Mouse (Mus musculus) intestine, embryonic 15.5 days (tissue): ENCODE data around the gene Rnf11. TPM values are rescaled to one million over a fixed set of nuclear protein-coding genes. Genes with fewer than 3 reads are reported as not detected.

Experiments
- ATAC-seq: fragments of 200-750 bp; cut with Nextera tagmentation; 2 replicates; pipeline ENCODE4 v1.8.0; 2017; ENCODE audit warnings: moderate TSS enrichment, moderate library complexity
- H3K27ac ChIP-seq: fragments of 300-500 bp; sonication (generic); 2 replicates; pipeline ENCODE4 v1.5.1; 2015; ENCODE audit warnings: mild to moderate bottlenecking, inconsistent platforms
- H3K27me3 ChIP-seq: fragments of 300-500 bp; sonication (generic); replicated peaks from 2 replicates; pipeline ENCODE4 v1.6.1; 2015; ENCODE audit warnings: inconsistent platforms
- H3K36me3 ChIP-seq: fragments of 300-500 bp; sonication (generic); 2 replicates; pipeline ENCODE4 v1.6.1; 2015; ENCODE audit warnings: inconsistent platforms
- H3K4me1 ChIP-seq: fragments of 300-500 bp; sonication (generic); replicated peaks from 2 replicates; pipeline ENCODE4 v1.6.1; 2015; ENCODE audit warnings: inconsistent platforms
- H3K4me2 ChIP-seq: fragments of 300-500 bp; sonication (generic); replicated peaks from 2 replicates; pipeline ENCODE4 v1.6.1; 2015; ENCODE audit warnings: mild to moderate bottlenecking, inconsistent platforms
- H3K4me3 ChIP-seq: fragments of 300-500 bp; sonication (generic); replicated peaks from 2 replicates; pipeline ENCODE4 v1.5.1; 2015; ENCODE audit warnings: inconsistent platforms
- H3K9ac ChIP-seq: fragments of 300-500 bp; sonication (generic); 2 replicates; pipeline ENCODE4 v1.6.1; 2015; ENCODE audit warnings: inconsistent platforms
- H3K9me3 ChIP-seq: fragments of 300-500 bp; sonication (generic); 2 replicates; pipeline ENCODE4 v1.6.1; 2016; ENCODE audit warnings: inconsistent platforms
- WGBS: fragments of 180-500 bp; shearing (Covaris S2); methylation state at CpG from one replicate; pipeline ENCODE4 v1.1.7; 2015; 5-methylcytosine and 5-hydroxymethylcytosine counted together
- polyA plus RNA-seq: library from polyadenylated mRNA; unstranded; fragments of >200 nt; fragmentation: Nextera tagmentation; extraction: Ambion mirVana; gene quantifications from 2 replicates; pipeline ENCODE4 v1.2.1, GENCODE M21; 2015

Gene Rnf11
- polyA plus RNA-seq, 1 experiment from 2014 or later, result 32.0 TPM

GRCm38 (mm10) chr4:109423438-109423837, 61.1 kb downstream of the Rnf11 start:
- Histone ChIP-seq H3K4me3 (no peak overlapping the region), H3K36me3 (no peaks in the 10 kb centered on the region), H3K27me3 (no peaks in the 10 kb centered on the region), H3K4me2 (no peak overlapping the region), H3K9ac (no peak overlapping the region), H3K9me3 (no peaks in the 10 kb centered on the region), H3K4me1 (0 out of 2 replicates have a peak, but pooled peaks cover 5% of the 10 kb centered on the region), H3K27ac (no peak overlapping the region)
- 64% methylated on average over 2 of the region's 2 CpGs for WGBS
- no peak for ATAC-seq

GRCm38 (mm10) chr4:109422436-109422835, 62.1 kb downstream of the Rnf11 start:
- Histone ChIP-seq H3K9me3 (no peaks in the 10 kb centered on the region), H3K9ac (no peak overlapping the region), H3K4me1 (0 out of 2 replicates have a peak, but pooled peaks cover 5% of the 10 kb centered on the region), H3K4me3 (no peak overlapping the region), H3K36me3 (no peaks in the 10 kb centered on the region), H3K4me2 (no peak overlapping the region), H3K27ac (no peak overlapping the region), H3K27me3 (no peaks in the 10 kb centered on the region)
- ATAC-seq, result no peak
- WGBS, result 81% methylated on average over 6 of the region's 6 CpGs

- H3K27ac ChIP-seq, result no peak overlapping the region
Measured at GRCm38 (mm10) chr4:109421608-109422007, 62.9 kb downstream of the Rnf11 start.

GRCm38 (mm10) chr4:109420138-109420795, 64.3 kb downstream of the Rnf11 start:
- Histone ChIP-seq H3K9ac (no peak overlapping the region), H3K4me2 (no peak overlapping the region), H3K4me3 (no peak overlapping the region), H3K4me1 (0 out of 2 replicates have a peak, but pooled peaks cover 5% of the 10 kb centered on the region), H3K36me3 (no peaks in the 10 kb centered on the region), H3K9me3 (no peaks in the 10 kb centered on the region), H3K27ac (no peak overlapping the region), H3K27me3 (no peaks in the 10 kb centered on the region)
- peak; percentile 38 for ATAC-seq
- WGBS, result 75% methylated on average over 8 of the region's 8 CpGs

More at GRCm38 (mm10) chr4:109421608-109422007, 62.9 kb downstream of the Rnf11 start:
- no peak overlapping the region for H3K4me3 ChIP-seq
- no peak overlapping the region for H3K4me2 ChIP-seq
- no peak for ATAC-seq
- no peaks in the 10 kb centered on the region for H3K27me3 ChIP-seq
- no peaks in the 10 kb centered on the region for H3K36me3 ChIP-seq
- H3K9me3 ChIP-seq, result no peaks in the 10 kb centered on the region
- no peak overlapping the region for H3K9ac ChIP-seq
- WGBS, result 78% methylated on average over 7 of the region's 7 CpGs
- 0 out of 2 replicates have a peak, but pooled peaks cover 5% of the 10 kb centered on the region for H3K4me1 ChIP-seq

- H3K9me3 ChIP-seq, result no peaks in the 10 kb centered on the region
- 86% methylated on average over 4 of the region's 4 CpGs for WGBS
- H3K9ac ChIP-seq, result no peak overlapping the region
- no peaks in the 10 kb centered on the region for H3K27me3 ChIP-seq
- 0 out of 2 replicates have a peak, but pooled peaks have one; percentile 11 for ATAC-seq
- 0 out of 2 replicates have a peak, but pooled peaks cover 5% of the 10 kb centered on the region for H3K4me1 ChIP-seq
- H3K4me2 ChIP-seq, result no peak overlapping the region
- no peaks in the 10 kb centered on the region for H3K36me3 ChIP-seq
- no peak overlapping the region for H3K4me3 ChIP-seq
- no peak overlapping the region for H3K27ac ChIP-seq
Measured at GRCm38 (mm10) chr4:109419563-109419962, 65.0 kb downstream of the Rnf11 start.

- H3K4me3 ChIP-seq, result no peak overlapping the region
- no peaks in the 10 kb centered on the region for H3K36me3 ChIP-seq
- H3K9me3 ChIP-seq, result no peaks in the 10 kb centered on the region
- 0 out of 2 replicates have a peak, but pooled peaks cover 5% of the 10 kb centered on the region for H3K4me1 ChIP-seq
- no peak overlapping the region for H3K27ac ChIP-seq
- no peak overlapping the region for H3K4me2 ChIP-seq
- no peak overlapping the region for H3K9ac ChIP-seq
- no peaks in the 10 kb centered on the region for H3K27me3 ChIP-seq
- 22% methylated on average over 3 of the region's 3 CpGs for WGBS
- ATAC-seq, result no peak
Measured at GRCm38 (mm10) chr4:109419017-109419416, 65.5 kb downstream of the Rnf11 start.

- Histone ChIP-seq H3K4me2 (no peak overlapping the region), H3K4me1 (0 out of 2 replicates have a peak, but pooled peaks cover 5% of the 10 kb centered on the region), H3K4me3 (no peak overlapping the region), H3K36me3 (no peaks in the 10 kb centered on the region), H3K9ac (no peak overlapping the region), H3K27ac (no peak overlapping the region), H3K9me3 (no peaks in the 10 kb centered on the region), H3K27me3 (no peaks in the 10 kb centered on the region)
- WGBS, result 72% methylated on average over 1 of the region's 1 CpGs
- ATAC-seq, result no peak
Measured at GRCm38 (mm10) chr4:109417998-109418397, 66.5 kb downstream of the Rnf11 start.

GRCm38 (mm10) chr4:109412233-109412632, 72.3 kb downstream of the Rnf11 start:
- Histone ChIP-seq H3K9ac (no peak overlapping the region), H3K36me3 (no peaks in the 10 kb centered on the region), H3K9me3 (no peaks in the 10 kb centered on the region), H3K4me3 (no peak overlapping the region), H3K27ac (no peak overlapping the region), H3K27me3 (no peaks in the 10 kb centered on the region), H3K4me1 (peaks cover 10% of the 10 kb centered on the region), H3K4me2 (no peak overlapping the region)
- 85% methylated on average over 5 of the region's 5 CpGs for WGBS
- no peak for ATAC-seq

GRCm38 (mm10) chr4:109411377-109411967, 73.1 kb downstream of the Rnf11 start:
- Histone ChIP-seq H3K4me1 (peaks cover 12% of the 10 kb centered on the region), H3K9ac (no peak overlapping the region), H3K27ac (peak overlapping the region; percentile 36; the same call in 1 of the 2 replicates)

GRCm38 (mm10) chr4:109410681-109411376, 73.7 kb downstream of the Rnf11 start:
- Histone ChIP-seq H3K9ac (no peak overlapping the region), H3K4me1 (peaks cover 16% of the 10 kb centered on the region), H3K4me2 (no peak overlapping the region), H3K9me3 (no peaks in the 10 kb centered on the region), H3K27ac (peak overlapping the region; percentile 36; the same call in 1 of the 2 replicates), H3K4me3 (no peak overlapping the region), H3K36me3 (no peaks in the 10 kb centered on the region), H3K27me3 (no peaks in the 10 kb centered on the region)
- 63% methylated on average over 9 of the region's 9 CpGs for WGBS
- ATAC-seq, result peak; percentile 14; the same call in 1 of the 2 replicates

More at GRCm38 (mm10) chr4:109411377-109411967, 73.1 kb downstream of the Rnf11 start:
- no peak overlapping the region for H3K4me3 ChIP-seq
- no peak; the same call in 1 of the 2 replicates for ATAC-seq
- no peaks in the 10 kb centered on the region for H3K36me3 ChIP-seq
- no peaks in the 10 kb centered on the region for H3K9me3 ChIP-seq
- 75% methylated on average over 6 of the region's 6 CpGs for WGBS
- H3K27me3 ChIP-seq, result no peaks in the 10 kb centered on the region
- no peak overlapping the region for H3K4me2 ChIP-seq

GRCm38 (mm10) chr4:109407701-109408485, 76.6 kb downstream of the Rnf11 start:
- H3K4me2 ChIP-seq, result peak overlapping the region; percentile 96
- peaks cover 24% of the 10 kb centered on the region for H3K4me1 ChIP-seq
- H3K27me3 ChIP-seq, result no peaks in the 10 kb centered on the region
- no peaks in the 10 kb centered on the region for H3K36me3 ChIP-seq
- H3K9me3 ChIP-seq, result no peaks in the 10 kb centered on the region
- H3K9ac ChIP-seq, result no peak overlapping the region
- peak overlapping the region; percentile 81 for H3K27ac ChIP-seq
- H3K4me3 ChIP-seq, result peak overlapping the region; percentile 54
- WGBS, result 58% methylated on average over 9 of the region's 9 CpGs
- ATAC-seq, result no peak
